Mouse (Mus musculus) layer of hippocampus, adult 8-10 months (tissue): ENCODE data around the gene Slc27a5. TPM values are rescaled to one million over a fixed set of nuclear protein-coding genes. Genes with fewer than 3 reads are reported as not detected.
A peak's percentile ranks its signal among the peaks of the same experiment; 100 is the strongest.

Experiments
- DNase-seq, 2 experiments: peaks; one replicate each; pipeline ENCODE4 v3.0.0; 2022; ENCODE audit warnings: low spot score in 2 of 2
- total RNA-seq, 4 experiments: library from RNA; stranded (reverse); gene quantifications; 2 replicates each; pipeline ENCODE4 v1.2.4; 2022

Gene Slc27a5
- total RNA-seq, 4 experiments from 2014 or later: 0.27 to 0.47 (median 0.27) TPM; not detected in 1

DNA sequence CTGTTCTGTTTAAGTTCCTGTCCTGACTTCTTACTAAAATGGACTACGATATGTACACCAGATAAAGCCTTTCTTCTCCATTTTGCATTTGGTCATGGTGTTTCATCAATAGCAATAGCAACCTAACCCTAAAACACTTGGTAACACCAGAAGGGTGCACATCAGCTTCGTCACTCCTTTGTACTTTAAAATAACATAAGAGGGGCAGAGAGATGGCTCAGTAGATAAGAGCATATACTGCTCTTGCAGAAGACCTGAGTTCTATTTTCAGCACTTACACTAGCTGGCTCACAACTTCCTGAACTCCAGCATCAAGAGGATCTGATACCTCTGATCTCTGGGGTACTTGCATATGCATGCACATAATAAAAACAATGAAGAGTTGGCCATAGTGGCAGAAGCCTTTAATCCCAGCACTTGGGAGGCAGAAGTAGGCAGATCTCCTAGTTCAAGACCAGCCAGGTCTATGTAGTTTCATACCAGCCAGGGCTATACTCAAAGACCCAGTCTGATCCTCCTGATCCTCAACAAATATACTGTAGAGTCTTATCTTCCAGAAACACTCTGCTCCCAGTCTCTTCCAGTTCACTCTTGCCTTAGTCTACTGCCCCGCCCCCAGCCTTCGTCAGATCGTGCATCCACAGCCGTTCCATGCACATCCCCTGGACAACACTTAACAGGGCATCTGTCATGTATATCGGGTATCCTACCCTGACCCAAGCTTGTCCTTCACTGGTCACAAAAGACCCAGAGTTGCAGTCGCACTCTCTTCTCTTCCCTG, 10.4 kb downstream of the Slc27a5 start:
- DNase-seq: no peak

GRCm38 (mm10) chr7:12986906-12987305, 11.1 kb downstream of the Slc27a5 start:
- no peak for DNase-seq

DNA sequence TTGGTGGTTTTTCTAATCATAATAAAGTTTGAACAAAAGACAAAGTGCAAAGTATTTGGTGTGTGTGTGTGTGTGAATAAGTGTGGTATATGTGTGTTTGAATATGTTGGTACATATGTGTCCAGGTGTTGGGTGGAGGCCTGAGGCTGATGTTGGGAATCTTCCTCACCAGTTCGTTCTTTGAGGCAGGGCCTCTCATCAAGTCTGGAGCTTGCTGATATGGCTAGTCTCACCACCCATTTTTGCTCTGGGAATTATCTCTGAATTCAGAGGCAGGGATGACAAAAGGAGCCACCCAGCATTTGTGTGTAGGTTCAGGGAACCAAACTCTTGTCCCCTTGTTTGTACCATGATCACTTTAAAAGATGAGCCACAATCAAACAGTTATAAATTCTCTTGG, 12.3 kb downstream of the Slc27a5 start:
- no peak for DNase-seq

GRCm38 (mm10) chr7:12980291-12980690, 17.7 kb downstream of the Slc27a5 start:
- DNase-seq: no peak

DNA sequence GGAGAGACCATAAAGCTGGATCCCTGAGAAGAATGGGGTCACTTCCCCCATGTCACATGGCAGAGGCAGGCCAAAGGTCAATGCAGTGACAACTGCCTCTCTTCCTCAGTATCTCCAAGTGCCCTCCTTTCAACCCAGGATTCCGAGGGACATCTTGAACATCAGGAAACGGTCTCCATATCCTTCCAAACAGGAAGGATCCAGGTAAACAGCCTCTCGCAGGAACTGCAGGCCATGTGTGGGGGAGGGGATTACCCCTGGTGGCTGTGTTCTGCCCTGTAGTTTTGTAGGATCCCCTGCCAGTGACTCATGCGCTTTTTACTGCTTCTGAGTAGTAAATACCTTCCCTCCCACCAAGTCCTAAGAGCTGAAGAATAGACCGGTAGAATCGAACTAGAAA, 18.2 kb downstream of the Slc27a5 start:
- DNase-seq: no peak

- DNase-seq: no peak
These were observed 18.9 kb downstream of the Slc27a5 start for GRCm38 (mm10) chr7:12978931-12979722.

DNA sequence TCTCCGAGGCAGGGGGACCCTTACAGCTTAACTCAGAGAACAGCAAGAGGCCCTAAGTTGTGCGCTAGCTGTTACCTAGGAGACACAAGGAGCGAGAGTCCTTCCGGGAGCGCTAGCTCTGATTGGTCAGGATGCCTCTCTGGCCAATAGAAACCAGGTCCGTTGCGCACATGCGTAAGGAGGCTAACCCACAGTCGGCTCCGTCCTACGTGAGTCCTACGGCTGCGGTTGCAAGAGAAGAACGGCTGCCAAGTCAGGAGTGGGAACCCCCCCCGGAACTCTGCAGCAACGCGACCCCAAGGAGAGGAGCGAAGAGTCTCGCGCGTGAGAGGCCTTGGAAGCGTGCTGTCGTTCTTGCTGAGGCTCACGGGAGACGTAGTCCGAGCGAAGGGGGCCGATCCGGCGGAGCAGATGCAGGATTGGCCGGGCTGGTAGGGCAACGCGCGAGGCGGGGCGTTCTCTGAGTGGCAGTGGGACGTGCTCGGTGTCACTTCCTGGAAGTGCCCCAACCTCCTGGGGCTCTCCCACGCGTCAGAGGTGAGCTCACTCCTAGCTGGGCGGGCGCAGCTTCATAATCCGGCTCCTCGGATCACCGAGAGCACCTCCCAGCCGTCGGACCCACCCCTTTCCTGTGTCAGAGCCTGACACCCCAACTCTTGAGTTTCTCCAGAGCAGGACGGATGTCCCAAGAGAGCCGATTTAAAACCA, 20.2 kb downstream of the Slc27a5 start, which contains the start of gene Zfp446:
TSS of gene Zfp446 (plus strand) at position 167 of the 708 bp plus-strand sequence.
- peak; percentile 99 for DNase-seq

GRCm38 (mm10) chr7:12970906-12971305, 27.1 kb downstream of the Slc27a5 start:
- no peak for DNase-seq

GRCm38 (mm10) chr7:12966104-12966845, 31.7 kb downstream of the Slc27a5 start:
- DNase-seq: peak in 1 of 2 experiments; percentile 27

DNA sequence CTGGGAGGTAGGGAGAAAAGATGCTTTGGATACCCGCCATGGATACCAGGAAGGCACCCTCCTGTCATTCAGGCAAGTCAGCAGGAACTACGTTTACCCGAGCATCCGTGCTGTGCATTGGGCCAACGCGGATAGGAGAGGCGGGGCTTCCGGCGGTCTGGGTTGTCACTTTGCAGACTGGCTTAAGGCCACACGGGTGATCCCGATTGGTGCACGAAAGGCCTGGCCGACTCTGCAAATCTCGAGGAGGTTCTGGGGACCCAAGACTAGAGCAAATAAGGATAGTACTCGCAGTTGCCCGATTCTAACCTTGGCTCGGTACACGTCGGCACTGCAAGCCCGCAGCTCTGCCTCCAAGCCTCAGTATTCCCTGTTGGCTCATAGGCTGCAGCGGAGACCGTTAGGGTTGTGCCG, 32.3 kb downstream of the Slc27a5 start, which contains the start of gene Zfp324:
TSS of gene Zfp324 (plus strand) at position 161 of the 414 bp plus-strand sequence.
- peak; percentile 91 for DNase-seq

- peak; percentile 39 to 49 for DNase-seq
These were observed 36.4 kb downstream of the Slc27a5 start for GRCm38 (mm10) chr7:12961511-12962141.

DNA sequence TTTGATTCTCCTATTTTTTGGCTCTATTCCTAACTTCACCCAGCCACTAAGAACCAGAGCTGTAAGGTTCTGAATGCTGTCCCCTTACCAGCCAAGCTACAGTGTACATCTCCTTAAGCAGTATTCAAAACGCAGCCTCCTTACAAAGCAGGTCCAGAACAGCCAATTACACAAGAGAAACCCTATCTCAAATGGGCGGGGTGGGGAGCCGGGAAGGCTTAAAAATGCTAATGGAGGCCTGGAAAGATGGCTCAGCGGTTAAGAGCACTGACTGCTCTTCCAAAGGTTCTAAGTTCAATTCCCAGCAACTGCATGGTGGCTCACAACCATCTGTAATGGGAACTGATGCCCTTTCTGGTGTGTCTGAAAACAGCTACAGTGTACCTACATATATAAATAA, 38.3 kb downstream of the Slc27a5 start:
- DNase-seq: no peak

GRCm38 (mm10) chr7:12958948-12959347, 39.0 kb downstream of the Slc27a5 start:
- DNase-seq: no peak

GRCm38 (mm10) chr7:12957511-12957910, 40.5 kb downstream of the Slc27a5 start:
- no peak for DNase-seq

GRCm38 (mm10) chr7:12954896-12955295, 43.1 kb downstream of the Slc27a5 start:
- no peak for DNase-seq

GRCm38 (mm10) chr7:12949872-12950229, 48.1 kb downstream of the Slc27a5 start:
- no peak for DNase-seq

- DNase-seq: peak; percentile 97 to 98
These were observed 48.7 kb downstream of the Slc27a5 start for GRCm38 (mm10) chr7:12949032-12949871.

DNA sequence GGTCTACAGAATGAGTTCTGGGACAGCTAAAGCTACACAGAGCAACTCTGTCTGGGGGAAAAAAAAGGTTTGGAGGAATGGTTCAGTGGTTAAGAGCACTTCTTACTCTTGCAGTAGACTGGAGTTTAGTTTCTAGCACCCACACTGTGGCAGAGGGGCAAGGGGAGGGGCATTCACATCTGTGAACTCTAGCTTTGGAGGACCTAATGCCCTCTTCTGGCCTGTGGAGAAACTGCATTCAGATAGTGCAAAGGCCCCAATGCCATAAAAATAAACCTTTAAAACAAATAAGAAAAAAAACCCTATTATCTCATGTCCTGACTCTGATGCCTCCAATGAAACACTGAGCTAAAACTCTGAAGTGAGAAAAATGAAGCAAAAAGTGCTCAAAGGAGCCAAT, 54.5 kb downstream of the Slc27a5 start:
- no peak for DNase-seq

DNA sequence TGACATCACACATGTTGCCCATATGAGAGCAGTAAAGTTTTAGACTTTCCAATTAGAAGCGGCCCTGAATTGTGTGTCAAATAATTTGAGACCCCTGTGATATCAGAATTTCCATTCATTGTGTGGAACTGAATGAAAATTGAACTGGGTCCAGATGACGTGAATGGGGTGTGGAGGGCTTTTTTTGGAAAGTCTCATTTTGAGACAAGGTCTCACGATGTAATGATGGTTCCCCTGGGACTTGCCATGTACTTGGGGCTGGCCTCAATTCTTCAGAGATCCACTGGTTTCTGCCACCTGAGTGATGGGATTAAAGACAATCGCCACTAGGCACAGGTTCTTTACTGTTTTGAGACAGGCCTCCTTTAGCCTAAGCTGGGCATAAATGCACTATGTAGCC, 57.4 kb downstream of the Slc27a5 start:
- DNase-seq: no peak
